Mouse (Mus musculus) Muller cell, postnatal 12 days (primary cell): ENCODE data around the gene Hmox2.
"Not testable (repeated sequence)": the region's sequence is repeated elsewhere in the genome, so short reads cannot be mapped to it uniquely, and the experiment has no call there.

Source experiments
- DNase-seq: peaks from one replicate; pipeline ENCODE4 v3.0.0-alpha.2; 2015; ENCODE audit errors: inconsistent ontology term

Hmox2 gene

DNA sequence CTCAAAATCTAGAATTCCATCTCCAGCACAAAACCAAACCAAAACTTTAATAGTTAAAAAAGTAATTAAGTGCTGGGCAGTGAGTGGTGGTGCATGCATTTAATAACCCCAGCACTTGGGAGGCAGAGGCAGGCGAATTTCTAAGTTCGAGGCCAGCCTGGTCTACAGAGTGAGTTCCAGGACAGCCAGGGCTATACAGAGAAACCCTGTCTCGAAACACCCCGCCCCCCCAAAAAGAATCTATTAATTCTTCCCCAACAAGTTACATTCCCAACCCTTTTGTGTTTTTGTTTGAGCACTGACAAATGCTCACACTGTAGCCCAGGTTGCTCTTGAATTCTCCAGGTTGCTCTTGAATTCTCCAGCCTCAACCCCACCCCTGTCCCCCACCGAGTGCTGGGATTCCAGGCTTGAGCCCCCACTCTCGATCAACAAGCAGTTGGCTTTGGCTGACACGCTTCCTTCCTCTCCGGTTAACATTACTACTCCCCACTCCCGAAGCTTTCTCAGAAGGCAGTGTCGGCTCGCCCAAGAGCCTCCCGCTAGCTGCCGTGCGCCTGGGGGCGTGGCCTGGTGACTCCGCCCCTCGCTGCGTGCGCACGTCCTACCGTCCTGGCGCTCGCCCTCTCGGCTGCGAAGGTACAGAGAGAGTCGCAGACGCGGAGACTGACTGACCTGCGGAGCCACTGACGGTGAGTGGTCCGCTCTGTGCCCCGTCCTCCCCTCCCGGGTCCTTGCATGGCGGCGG lies at the start of gene Hmox2:
Gene Hmox2, plus strand, starts transcription at position 582 of the 748 bp plus-strand sequence.
- DNase-seq = peak; percentile 92

DNA sequence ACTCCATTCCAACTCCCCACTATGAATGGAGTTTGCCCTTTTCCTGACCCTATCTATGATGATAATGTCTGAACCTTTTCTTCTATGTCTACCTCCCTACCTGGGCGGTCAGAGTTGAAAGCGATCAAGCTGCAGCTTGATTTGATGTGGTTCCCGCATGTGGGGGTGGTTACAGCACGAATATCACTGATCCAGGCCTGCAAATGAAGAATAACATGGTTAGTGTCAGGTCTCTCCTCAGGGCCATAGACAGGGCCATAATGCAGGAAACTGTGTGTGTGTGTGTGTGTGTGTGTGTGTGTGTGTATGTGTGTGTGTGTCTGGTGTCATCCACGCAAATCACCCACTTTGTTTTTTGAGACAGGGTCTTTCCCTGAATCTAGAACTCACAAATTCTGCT lies 49.3 kb upstream of the Hmox2 start:
- no peak for DNase-seq

DNA sequence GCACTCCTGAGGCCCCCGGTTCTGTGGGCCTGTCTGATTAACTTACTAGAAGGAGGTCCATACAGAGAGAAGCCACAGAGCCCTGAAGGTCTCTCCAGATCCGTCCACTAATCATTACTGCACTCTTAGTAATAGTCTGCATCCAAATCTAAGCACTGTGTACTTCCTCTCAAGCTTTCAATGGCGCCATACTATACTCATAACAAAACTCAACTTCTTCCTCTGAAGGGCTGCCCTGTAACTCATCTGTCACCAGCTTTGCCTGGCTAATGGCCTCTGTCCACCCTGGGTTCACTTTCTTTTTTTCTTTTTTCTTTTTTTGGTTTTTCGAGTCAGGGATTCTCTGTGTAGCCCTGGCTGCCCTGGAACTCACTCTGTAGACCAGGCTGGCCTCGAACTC lies 48.1 kb upstream of the Hmox2 start:
- DNase-seq = no peak

DNA sequence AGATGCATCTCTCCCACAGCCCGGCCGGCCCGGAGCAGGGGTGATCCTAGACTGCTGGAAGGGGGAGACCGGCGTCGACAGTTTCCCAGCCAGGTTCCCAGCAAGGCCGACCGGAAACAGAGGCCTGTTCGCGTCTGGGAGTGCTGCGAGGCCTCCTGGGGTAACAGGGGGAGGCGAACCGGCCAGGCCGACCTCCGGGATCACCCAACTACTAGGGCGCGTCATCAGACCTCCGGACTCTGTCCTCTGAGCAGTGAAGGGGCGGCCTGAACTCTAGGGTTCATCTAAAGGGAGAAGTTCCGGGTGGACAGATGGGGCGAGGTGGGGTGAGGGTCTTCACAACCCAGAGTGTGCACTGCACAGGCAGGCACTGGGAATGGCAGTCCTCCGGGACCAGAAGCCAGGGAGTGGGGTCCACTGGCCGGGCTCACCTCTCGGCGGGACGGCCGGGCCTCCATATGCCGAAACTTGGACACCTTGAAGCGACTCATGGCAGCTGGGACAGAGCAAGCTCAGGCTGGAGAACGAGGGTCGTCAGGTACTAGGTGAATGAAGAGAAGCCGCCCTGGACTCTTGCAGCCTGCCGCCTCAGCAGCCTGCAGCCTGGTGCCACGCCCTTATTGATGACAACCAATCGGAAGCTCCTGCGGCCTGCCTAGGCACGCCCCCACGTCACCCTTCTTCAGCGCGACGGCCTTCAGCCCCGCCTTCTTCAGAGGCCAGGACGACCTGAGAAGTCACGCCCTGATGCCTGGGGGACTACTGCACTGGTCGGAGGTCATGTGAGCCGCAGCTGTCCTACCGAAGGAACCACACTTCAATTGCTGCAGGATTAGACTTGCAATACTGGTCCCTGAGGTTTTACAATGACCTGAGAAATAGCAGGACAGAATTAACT lies 46.8 kb upstream of the Hmox2 start, which contains the start of gene Coro7:
Gene Coro7, minus strand, starts transcription at position 657 of the 898 bp plus-strand sequence.
- peak; percentile 91 for DNase-seq

DNA sequence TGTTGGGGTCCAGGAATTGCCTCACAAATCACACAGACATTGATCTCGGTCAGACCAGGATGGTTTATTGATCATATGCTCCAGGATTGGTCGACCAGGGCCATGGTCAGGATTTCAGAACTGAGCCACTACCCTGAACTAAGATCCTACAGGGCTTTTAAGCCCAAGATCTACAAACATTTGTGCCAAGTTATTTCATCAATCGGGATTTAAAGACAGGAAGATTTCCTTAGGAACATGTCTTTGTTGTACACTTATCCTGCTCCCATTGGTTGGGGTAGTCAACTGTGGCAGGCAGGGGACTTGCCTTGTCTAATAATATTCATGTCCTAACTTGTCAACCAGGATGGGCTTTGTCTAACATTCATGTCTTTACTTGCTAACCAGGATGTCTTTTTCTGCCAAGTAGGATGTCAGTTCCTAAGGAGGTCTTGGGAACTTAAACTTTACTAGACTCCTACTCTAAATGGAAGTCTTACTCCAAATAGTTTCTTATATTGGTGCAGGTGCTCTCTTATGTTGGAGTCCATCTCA lies 45.2 kb upstream of the Hmox2 start:
- not testable (repeated sequence) for DNase-seq

DNA sequence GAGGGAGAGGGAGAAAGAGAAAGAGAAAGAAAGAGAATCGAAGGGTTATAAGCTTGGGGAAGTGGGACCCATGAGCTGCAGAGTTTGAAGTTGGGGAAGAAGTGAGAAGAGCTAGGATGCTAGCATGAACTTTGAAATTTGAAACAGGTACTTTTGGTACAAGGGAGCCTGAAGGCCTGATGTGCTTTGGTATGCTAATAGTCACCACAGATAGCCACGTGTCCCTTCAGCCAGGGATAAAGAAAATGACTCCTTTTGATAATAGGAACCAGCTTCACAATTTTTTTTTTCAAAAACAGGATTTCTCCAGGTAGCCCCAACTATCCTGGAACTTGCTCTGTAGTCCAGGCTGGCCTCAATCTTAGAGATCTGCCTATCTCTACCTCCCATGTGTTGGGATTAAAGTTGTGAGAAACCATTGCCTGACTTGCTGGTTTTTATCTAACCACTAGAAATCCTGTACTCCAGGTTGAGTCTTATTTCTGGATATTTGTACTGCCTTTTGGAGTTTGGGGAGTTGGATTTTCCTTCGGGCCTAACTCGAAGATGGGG lies 43.5 kb upstream of the Hmox2 start:
- DNase-seq = no peak

DNA sequence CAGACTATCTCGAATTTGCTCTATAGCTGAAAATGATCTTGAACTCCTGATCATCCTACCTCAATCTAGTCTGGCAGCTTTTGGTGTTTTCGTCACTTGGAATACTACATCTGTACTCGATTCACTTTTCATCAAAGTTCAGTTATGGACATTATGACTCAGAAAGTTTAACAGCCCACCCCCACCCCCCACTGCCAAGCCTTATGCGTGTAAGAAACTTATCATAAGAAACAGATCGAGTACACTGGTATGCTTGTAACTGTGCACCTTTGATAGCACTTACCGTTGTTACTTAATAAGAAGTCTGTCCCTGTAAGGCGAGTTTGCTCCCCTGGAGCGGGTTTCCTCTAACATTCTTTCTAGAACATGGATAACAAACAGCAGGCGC lies 43.0 kb upstream of the Hmox2 start:
- no peak for DNase-seq

DNA sequence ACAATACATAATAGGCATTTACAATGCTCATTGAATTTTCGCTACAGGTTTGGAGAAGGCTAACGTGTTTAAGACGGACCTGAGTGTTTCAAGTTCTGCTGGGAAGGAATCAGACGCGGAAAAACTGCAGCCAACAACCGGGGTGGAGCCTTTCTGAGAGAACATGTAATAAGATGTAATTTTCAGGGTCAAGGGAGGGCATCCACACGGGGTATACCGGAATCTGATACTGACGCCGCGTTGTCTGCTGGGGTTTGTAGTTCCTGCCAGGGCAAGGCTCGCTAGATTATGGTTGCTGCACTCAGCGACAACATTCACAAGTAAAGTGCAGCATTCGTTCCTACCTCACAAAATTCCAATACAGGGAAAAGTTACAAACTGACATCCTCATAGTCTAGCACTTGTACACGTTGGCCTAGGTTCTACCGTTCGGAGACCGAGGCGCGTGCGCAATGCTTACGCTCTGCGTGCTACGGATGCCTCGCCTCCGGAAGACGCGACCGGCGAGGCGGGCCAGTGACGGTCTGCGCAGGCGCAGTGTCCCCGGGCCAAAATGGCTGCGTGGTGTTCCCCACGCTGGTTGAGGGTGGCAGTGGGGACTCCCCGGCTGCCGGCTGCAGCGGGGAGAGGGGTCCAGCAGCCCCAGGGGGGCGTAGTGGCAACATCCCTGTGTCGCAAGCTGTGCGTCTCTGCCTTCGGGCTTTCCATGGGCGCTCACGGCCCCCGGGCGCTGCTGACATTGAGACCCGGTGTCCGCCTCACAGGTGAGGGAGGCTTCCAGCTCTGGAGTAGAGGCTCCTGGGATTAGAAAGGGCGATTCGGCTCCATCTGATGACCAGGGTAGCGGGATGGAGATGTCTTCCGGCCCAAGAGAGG lies 42.3 kb upstream of the Hmox2 start:
- peak; percentile 94 for DNase-seq

DNA sequence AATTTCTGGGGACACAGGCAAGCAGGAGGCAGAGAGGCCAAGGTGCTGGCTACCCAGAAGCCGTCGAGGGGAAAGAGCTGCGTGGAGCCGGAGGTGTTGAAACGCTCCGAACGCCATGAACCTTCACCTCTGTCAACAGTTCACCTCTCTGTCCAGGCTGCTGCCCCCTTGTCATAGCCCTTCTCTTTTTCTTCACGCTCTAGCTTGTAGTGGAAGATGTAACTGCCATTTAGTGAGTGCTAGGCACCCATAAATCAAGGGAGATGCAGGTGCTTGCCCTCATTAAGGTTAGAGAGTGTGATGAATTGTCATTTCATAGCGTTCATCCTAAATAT lies 41.7 kb upstream of the Hmox2 start:
- DNase-seq = peak; percentile 2

DNA sequence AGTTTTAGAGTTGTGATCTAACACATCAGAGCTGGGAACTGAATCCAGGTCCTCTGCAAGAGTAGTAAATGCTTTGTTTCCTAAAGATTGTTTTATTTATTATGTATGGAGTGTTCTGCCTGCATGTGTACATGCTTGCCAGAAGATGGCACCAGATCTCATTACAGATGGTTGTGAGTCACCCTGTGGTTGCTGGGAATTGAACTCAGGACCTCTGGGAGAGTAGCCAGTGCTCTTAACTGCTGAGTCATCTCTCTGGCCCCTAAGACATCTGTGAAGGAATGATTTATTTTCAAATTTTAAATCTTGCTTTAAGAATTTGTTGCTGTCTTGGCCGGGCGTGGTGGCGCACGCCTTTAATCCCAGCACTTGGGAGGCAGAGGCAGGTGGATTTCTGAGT lies 36.8 kb upstream of the Hmox2 start:
- not testable (repeated sequence) for DNase-seq

DNA sequence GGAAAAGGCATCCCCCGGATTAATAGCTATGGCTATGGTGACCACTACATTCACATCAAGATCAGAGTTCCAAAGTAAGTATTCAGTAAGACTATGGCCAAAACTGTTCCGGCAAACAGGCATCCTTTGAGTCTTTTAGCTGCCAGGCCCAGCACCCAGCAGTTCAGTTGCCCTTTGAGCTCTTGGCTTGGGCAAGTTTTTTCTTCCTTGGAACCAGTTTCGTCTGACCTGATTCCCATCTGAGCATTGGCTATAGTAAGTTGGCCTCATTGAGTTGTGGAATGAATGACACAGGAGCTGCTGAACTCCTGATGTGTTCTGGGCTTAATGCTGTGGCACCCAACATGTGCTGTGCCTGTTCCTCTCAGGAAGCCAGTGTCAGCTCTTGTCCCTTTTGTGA lies 24.9 kb upstream of the Hmox2 start:
- no peak for DNase-seq

DNA sequence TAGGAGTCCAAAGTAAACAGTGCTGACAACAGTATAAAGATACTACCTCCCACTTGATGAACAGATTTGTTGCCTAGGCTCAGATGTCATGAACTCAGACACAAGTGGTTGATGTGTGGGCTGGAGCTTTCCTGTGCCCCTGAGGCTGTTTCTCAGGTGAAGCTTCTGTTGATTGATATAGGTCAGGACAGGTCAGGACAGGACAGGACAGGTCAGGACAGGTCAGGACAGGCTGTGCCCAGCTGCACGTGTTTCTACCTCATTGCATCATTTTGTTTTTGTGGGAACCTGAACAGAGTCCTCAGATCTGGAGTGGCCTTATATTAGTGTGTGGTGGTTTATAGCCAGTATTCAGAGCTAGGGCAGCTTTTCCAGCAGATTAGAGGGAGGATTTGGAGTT lies 23.5 kb upstream of the Hmox2 start:
- DNase-seq = no peak

DNA sequence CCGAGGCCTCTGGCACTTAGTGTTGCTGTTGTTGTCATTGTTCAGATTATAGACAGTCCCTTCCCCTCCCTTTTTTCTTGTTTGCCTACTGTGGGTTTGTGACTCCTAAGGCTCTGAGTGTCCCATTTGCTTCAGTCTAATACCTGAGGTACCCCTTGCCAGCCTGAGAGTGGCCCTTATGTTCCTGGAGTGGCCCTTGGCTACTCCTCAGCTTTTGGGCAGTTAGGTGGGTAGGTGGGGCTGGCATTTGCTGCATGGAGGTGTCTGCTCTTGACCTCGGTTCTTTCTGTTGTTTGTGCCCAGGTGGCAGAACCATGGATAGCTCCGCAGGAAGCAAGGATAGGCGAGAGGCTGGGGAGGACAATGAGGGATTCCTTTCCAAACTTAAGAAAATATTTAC lies 20.6 kb upstream of the Hmox2 start:
- DNase-seq = no peak

DNA sequence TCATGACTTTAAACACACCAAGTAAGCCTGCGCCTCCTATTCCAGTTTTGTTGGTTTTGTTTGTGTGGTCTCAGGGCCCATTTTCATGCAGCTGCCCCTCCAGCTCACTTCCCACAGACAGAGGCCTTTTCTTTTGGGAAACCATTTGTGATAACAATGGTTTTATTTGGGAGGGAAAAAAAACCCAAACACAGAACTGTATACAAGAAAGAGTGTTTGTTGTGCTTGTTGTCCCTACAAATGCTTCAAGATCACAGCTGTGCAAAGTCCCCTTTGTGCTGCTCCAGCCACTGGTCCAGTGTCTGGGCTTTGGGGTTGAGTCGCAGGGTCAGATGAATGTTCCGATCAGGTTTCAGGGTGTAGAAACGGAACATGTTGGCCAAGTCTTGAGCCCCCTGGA lies 15.0 kb upstream of the Hmox2 start:
- DNase-seq = no peak

DNA sequence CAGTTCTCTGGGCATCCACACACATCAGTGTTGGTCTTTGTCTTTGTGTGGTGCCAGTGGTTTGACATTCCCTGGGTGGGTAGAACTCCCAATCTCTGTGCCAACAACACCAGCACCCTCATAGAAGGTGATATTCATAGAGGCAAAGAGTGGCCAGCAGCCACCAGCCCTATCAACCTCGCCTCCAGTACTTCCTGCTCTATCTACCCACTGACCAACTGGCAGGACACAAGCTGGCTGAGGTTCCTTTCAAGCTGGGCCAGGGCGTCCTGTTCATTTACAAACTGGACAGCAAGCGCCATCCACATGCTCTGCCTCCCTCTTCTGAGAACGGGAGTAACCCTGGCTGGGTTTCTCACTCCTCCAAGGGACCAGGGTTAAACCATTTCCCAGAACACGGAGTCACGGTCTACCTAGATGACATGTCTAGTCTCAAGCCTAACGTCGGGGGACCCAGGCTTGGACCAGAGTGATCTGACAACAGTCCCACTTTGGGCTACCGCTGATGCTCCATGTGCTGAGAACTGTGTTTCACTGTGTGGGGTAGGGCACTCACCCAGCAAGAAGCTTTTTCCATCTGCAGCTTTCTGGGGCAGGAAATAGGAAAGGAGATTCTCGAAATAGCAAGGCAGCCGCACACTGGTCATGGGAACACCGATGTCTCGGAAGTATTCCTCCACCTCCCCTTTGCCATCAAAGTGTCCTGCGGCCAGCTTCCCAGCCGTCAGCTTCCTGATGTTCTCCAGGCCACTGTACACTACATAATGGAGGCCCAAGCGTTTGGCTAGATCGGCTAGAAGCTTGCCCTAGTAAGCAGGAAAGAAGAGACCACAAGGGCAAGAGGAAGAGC lies 12.1 kb upstream of the Hmox2 start:
- DNase-seq = peak; percentile 37

DNA sequence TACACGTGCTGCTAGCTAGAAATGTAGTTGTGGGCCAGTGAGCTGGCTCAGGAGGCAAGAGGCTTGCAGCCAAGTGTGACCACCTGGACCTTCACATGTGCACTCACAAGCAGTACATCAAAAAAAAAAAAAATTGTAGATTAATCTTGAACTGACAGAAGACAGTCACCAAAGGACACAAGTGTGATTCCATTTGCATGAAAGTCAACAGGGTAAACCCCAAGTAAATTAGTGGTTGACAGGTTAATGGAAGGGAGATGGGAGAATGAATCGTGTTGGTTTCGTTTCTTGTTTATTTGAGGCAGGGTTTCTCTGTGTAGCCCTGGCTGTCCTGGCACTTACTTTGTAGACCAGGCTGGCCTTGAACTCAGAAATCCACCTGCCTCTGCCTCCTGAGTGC lies 8.3 kb upstream of the Hmox2 start:
- DNase-seq = no peak

DNA sequence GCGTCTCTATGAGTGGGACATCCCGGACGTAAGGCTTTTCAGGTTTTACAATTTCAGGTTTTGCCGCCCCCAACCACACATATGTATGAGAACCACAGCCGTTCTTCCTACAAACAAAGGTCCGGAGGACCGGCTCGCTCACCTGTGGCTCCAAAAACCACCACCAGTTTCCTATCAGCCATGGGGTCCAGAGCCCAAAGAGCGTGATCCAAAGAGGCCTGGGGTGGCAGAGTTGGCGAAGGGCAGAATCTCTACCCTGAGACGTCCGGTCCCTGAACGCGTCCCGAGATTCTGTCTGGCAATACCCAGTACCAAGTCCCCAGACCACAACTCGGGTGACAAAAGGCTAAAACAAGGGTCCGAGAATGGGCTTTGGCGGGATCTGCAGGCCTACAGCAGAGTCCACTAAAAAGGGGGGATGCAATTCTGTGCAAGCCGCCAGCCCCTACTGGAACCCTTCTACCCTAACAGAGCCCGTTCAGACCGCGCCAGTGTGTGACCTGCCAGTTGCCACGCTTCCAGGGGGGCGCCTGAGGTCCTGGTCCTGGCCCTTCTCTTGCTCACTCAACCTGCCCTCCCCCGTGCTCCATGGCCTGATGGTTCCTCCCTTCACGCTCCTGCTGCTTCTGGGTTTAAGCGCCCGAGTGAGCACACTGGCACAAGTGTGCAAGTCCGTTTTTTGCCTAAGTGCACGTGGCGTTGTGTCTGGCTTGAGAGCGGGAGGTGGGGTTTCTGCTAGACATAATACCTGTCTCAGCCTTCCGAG lies 7.2 kb upstream of the Hmox2 start, which contains the start of gene Nmral1:
Gene Nmral1, minus strand, starts transcription at position 604 of the 766 bp plus-strand sequence.
- peak; percentile 79 for DNase-seq

DNA sequence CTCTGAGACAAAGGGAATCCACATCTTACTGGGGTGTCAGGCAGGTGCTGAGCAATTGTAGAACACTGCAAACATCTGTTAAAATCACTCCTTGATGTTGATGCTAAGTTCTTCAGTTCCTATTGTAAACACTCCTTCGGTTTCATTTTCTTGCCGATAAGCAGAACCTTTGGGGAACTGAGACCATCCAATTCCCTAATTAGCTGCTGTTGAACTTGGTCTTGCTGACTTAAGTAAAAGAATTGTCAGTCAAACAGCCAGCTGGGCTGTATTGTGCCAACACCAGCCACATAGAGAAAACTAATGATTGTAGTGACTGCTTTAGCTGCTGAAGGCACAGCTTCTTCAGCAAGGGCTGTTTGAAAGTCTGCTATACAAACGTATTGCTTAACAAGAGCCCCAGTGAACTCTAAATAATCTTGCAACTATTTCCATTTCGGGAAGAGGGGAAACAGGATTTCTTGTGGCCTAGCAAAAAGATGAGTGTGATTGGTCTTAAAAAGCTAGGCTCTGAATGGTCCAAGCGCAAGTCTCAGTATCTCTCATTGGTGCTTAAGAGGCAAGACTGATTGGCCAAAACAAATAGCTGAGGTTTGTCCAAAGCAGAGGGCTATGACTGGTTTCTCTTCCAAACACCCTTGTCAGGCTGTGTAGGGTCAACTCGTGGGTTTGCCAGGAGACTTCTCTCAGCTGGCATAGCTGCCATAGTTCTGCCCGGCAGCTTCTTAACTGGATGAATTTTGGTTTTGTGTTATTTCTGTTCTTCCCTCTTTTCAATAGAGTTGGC lies 3.8 kb upstream of the Hmox2 start:
- DNase-seq = peak; percentile 24

DNA sequence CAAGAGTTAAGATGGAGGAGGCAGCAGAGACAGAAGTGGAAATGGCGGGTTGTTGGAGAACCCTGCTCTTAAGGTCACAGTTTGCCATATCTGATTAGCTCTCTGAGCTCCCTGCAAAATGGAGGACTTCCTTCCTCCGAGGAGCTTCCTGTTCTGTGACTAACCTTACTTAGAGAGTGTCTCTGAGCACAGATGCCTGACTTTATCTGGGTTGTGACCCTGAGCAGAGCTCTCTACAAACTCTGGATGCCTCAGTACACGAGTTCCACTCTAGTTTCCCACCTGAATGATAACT lies 3.3 kb upstream of the Hmox2 start:
- no peak for DNase-seq
